ENCODE assay signal across 8 mouse cellular contexts in genomic region chr12:24493011-24493410, GRCm38 (mm10). TPM values are rescaled to one million over a fixed set of nuclear protein-coding genes. Genes with fewer than 3 reads are reported as not detected.
DNase-seq lines count a peak whose midpoint lies in the region; ATAC-seq and TF ChIP-seq lines count a peak whose summit lies in the region.

No protein-coding gene starts in this region.

- H3K27me3 ChIP-seq in heart, embryonic 11.5 days (ENCODE audit: control insufficient read depth, insufficient read depth, low read length), result no peaks in the 10 kb centered on the region
- H3K27me3 ChIP-seq in thymus, adult 2 months (ENCODE audit: control insufficient read depth, insufficient read depth, low read length), result no peaks in the 10 kb centered on the region
- H3K27me3 ChIP-seq in intestine, embryonic 16.5 days (replicated peaks; ENCODE audit: control insufficient read depth, insufficient read depth, low read length), result no peaks in the 10 kb centered on the region
- no peaks in the 10 kb centered on the region for H3K27me3 ChIP-seq in stomach, embryonic 15.5 days (replicated peaks)

- DNase-seq in heart, adult 8-10 months (ENCODE audit: low spot score), result no peak
- DNase-seq in thymus, adult 2 months, result no peak
- no peak for DNase-seq in thymus, adult 18-20 months
- no peak for DNase-seq in left cerebral cortex, adult 9 months (ENCODE audit: low spot score in 2 of 2)
- DNase-seq in testis, postnatal 10 days (ENCODE audit: low spot score), result no peak

- ATAC-seq in heart, embryonic 11.5 days (replicated peaks; ENCODE audit: insufficient number of reproducible peaks, low FRiP score, low TSS enrichment), result no peak
- ATAC-seq in intestine, embryonic 16.5 days, result no peak
- no peak for ATAC-seq in stomach, embryonic 15.5 days (ENCODE audit: insufficient read depth, low FRiP score, low read depth)

- no peak for TF ChIP-seq POLR2A in thymus, adult 2 months (IDR thresholded peaks at IDR 0.05; ENCODE audit: control insufficient read depth, extremely low read depth, insufficient read depth, low read length, poor library complexity)

- H3K9ac ChIP-seq in heart, embryonic 11.5 days (ENCODE audit: low read depth, low read length), result 0 out of 2 replicates have a peak overlapping the region, but pooled peaks have one; percentile 43
- no peak overlapping the region for H3K9ac ChIP-seq in intestine, embryonic 16.5 days (ENCODE audit: low read depth, low read length)
- H3K9ac ChIP-seq in stomach, embryonic 15.5 days, result no peak overlapping the region

- no peak for TF ChIP-seq CTCF in thymus, adult 2 months (IDR thresholded peaks at IDR 0.05; ENCODE audit: borderline replicate concordance, control insufficient read depth, extremely low read depth, insufficient read depth, low read length, poor library complexity)

- no peaks in the 10 kb centered on the region for H3K9me3 ChIP-seq in heart, embryonic 11.5 days (replicated peaks; ENCODE audit: control insufficient read depth, low read length)
- H3K9me3 ChIP-seq in intestine, embryonic 16.5 days (ENCODE audit: control insufficient read depth, low read length), result no peaks in the 10 kb centered on the region
- no peaks in the 10 kb centered on the region for H3K9me3 ChIP-seq in stomach, embryonic 15.5 days

- peak overlapping the region; percentile 22; the same call in 1 of the 2 replicates for H3K4me3 ChIP-seq in heart, embryonic 11.5 days (ENCODE audit: low read depth, low read length)
- peak overlapping the region; percentile 75 for H3K4me3 ChIP-seq in thymus, adult 2 months (ENCODE audit: control insufficient read depth, insufficient read depth, low read length)
- H3K4me3 ChIP-seq in intestine, embryonic 16.5 days (ENCODE audit: low read length), result peak overlapping the region; percentile 23
- H3K4me3 ChIP-seq in stomach, embryonic 15.5 days (replicated peaks), result no peak overlapping the region

- H3K4me2 ChIP-seq in heart, embryonic 11.5 days, result peak overlapping the region; percentile 38
- H3K4me2 ChIP-seq in intestine, embryonic 16.5 days (ENCODE audit: low read depth, low read length), result peak overlapping the region; percentile 31; the same call in 1 of the 2 replicates
- H3K4me2 ChIP-seq in stomach, embryonic 15.5 days, result peak overlapping the region; percentile 45

- WGBS in heart, embryonic 11.5 days (ENCODE audit: insufficient replicate concordance), result 57% methylated on average over 9 of the region's 9 CpGs
- 60% methylated on average over 9 of the region's 9 CpGs for WGBS in thymus, adult 2 months
- WGBS in intestine, embryonic 16.5 days, result 63% methylated on average over 9 of the region's 9 CpGs
- 60% methylated on average over 9 of the region's 9 CpGs for WGBS in stomach, embryonic 15.5 days

- H3K4me1 ChIP-seq in heart, embryonic 11.5 days (ENCODE audit: control insufficient read depth, insufficient read depth, low read length), result no peaks in the 10 kb centered on the region
- H3K4me1 ChIP-seq in thymus, adult 2 months (replicated peaks; ENCODE audit: control insufficient read depth, insufficient read depth, low read length), result 0 out of 2 replicates have a peak, but pooled peaks cover 2% of the 10 kb centered on the region
- no peaks in the 10 kb centered on the region for H3K4me1 ChIP-seq in intestine, embryonic 16.5 days (ENCODE audit: control insufficient read depth, insufficient read depth, low read length)
- H3K4me1 ChIP-seq in stomach, embryonic 15.5 days, result no peaks in the 10 kb centered on the region

- H3K36me3 ChIP-seq in heart, embryonic 11.5 days (ENCODE audit: control insufficient read depth, insufficient read depth, low read length), result no peaks in the 10 kb centered on the region
- H3K36me3 ChIP-seq in thymus, adult 2 months (ENCODE audit: control insufficient read depth, insufficient read depth, low read length), result no peaks in the 10 kb centered on the region
- H3K36me3 ChIP-seq in intestine, embryonic 16.5 days (ENCODE audit: control insufficient read depth, insufficient read depth, low read length), result no peaks in the 10 kb centered on the region
- H3K36me3 ChIP-seq in stomach, embryonic 15.5 days, result no peaks in the 10 kb centered on the region

- no peak overlapping the region for H3K27ac ChIP-seq in heart, embryonic 11.5 days (ENCODE audit: low read depth, low read length)
- H3K27ac ChIP-seq in thymus, adult 2 months (ENCODE audit: control insufficient read depth, insufficient read depth, low read length), result no peak overlapping the region
- H3K27ac ChIP-seq in intestine, embryonic 16.5 days (ENCODE audit: low read length), result no peak overlapping the region
- H3K27ac ChIP-seq in stomach, embryonic 15.5 days, result no peak overlapping the region

RNA-seq across cellular contexts. Expression of gene Taf1b, which starts 5.1 kb away (rescaled TPM):
- 26.6 and 28.2 TPM in 2 replicates for polyA plus RNA-seq in heart, embryonic 11.5 days (2014; fragmentation: Nextera tagmentation; extraction: Ambion mirVana)
- total RNA-seq in heart, adult 8-10 months (2022), result 10 to 100 TPM in 2 of 4 experiments, 1 to 10 TPM in 2; 9.7 to 13.3 (median 10.0) TPM
- polyA plus RNA-seq in thymus, adult 2 months (2012; rRNA removed), result 13.2 and 14.7 TPM in 2 replicates
- 15.7 and 18.5 TPM in 2 replicates for polyA plus RNA-seq in intestine, embryonic 16.5 days (2015; fragmentation: Nextera tagmentation; extraction: Ambion mirVana)
- polyA plus RNA-seq in stomach, embryonic 15.5 days (2015; fragmentation: Nextera tagmentation; extraction: Ambion mirVana), result 19.7 and 20.2 TPM in 2 replicates
